Mouse (Mus musculus): ENCODE data around the gene Wnt6. TPM values are rescaled to one million over a fixed set of nuclear protein-coding genes. Genes with fewer than 3 reads are reported as not detected.
A peak's percentile ranks its signal among the peaks of the same experiment; 100 is the strongest.

Gene Wnt6
- 3.6 and 4.5 TPM in 2 replicates for polyA plus RNA-seq (2015; fragmentation: Nextera tagmentation; extraction: Ambion mirVana)

GRCm38 (mm10) chr1:74771845-74771930 is at the start of gene Wnt6:
Gene Wnt6 (plus strand): TSS chr1:74771892.
- no peak for ATAC-seq (ENCODE audit: low FRiP score)
- Histone ChIP-seq H3K27ac (no peak within 1 kb of the TSS), H3K4me2 (peak within 1 kb of the TSS; percentile 81), H3K4me1 (replicated peaks) (peaks cover 38% of the 10 kb centered on the region), H3K36me3 (no peaks in the 10 kb centered on the region), H3K9me3 (no peaks in the 10 kb centered on the region), H3K27me3 (peaks cover 98% of the 10 kb centered on the region), H3K9ac (peak within 1 kb of the TSS; percentile 70), H3K4me3 (peak within 1 kb of the TSS; percentile 44)
- WGBS = 0% methylated on average over 4 of the region's 8 CpGs

DNA sequence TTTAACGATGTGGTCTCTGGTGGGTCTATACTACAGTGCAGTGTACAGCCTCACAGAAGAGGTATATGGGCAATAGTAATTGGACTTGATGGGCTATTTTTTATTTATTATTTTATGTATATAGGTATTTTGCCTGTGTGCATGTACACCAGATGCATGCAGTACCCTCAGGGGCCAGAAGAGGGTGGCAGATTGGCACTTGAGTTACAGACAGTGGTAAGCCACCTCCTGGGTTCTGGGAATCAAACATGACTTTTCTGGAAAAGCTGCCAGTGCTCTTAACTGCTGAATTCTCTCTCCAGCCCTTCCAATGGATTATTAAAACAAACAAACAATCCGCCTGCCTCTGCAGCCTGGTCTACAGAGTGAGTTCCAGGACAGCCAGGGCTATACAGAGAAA is 47.9 kb upstream of the Wnt6 start:
- H3K9me3 ChIP-seq = no peaks in the 10 kb centered on the region
- H3K27me3 ChIP-seq = no peaks in the 10 kb centered on the region
- no peak overlapping the region for H3K27ac ChIP-seq
- no peak overlapping the region for H3K4me3 ChIP-seq
- H3K4me1 ChIP-seq (replicated peaks) = no peaks in the 10 kb centered on the region
- WGBS = 76% methylated on average over 2 of the region's 2 CpGs
- no peak for ATAC-seq (ENCODE audit: low FRiP score)
- H3K4me2 ChIP-seq = no peak overlapping the region
- H3K36me3 ChIP-seq = no peaks in the 10 kb centered on the region
- H3K9ac ChIP-seq = no peak overlapping the region

- no peaks in the 10 kb centered on the region for H3K9me3 ChIP-seq
- 88% methylated on average over 5 of the region's 5 CpGs for WGBS
- no peaks in the 10 kb centered on the region for H3K27me3 ChIP-seq
- no peaks in the 10 kb centered on the region for H3K4me1 ChIP-seq (replicated peaks)
- no peak for ATAC-seq (ENCODE audit: low FRiP score)
- H3K4me3 ChIP-seq = no peak overlapping the region
- H3K27ac ChIP-seq = no peak overlapping the region
- H3K4me2 ChIP-seq = no peak overlapping the region
- H3K9ac ChIP-seq = no peak overlapping the region
- H3K36me3 ChIP-seq = no peaks in the 10 kb centered on the region
These were observed 45.6 kb upstream of the Wnt6 start for GRCm38 (mm10) chr1:74726114-74726513.

GRCm38 (mm10) chr1:74726674-74727073 is 45.0 kb upstream of the Wnt6 start:
- Histone ChIP-seq H3K27me3 (no peaks in the 10 kb centered on the region), H3K36me3 (no peaks in the 10 kb centered on the region), H3K4me1 (replicated peaks) (no peaks in the 10 kb centered on the region), H3K9ac (no peak overlapping the region), H3K9me3 (no peaks in the 10 kb centered on the region), H3K27ac (no peak overlapping the region), H3K4me2 (no peak overlapping the region), H3K4me3 (no peak overlapping the region)
- ATAC-seq (ENCODE audit: low FRiP score) = no peak
- 86% methylated on average over 5 of the region's 5 CpGs for WGBS

DNA sequence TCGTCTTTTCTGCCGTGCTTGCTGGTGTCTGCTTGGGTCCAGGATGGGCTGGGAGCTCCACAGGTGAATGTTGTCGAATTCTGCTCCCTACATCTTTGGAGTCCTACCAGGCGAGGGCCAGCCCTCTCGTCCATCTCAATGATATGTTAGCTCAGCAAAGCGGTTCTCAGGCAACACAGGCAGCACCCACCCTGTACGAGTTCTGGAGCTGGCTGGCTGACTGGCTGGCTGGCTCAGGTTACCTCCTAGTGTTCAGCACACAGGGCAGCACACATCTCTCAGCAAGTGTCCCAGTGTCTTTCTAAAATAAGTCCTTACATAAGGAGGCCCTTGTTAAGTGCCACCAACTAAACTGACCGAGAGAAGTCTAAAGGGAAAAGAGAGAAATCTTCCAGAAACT is 43.2 kb upstream of the Wnt6 start:
- Histone ChIP-seq H3K9ac (no peak overlapping the region), H3K4me1 (replicated peaks) (no peaks in the 10 kb centered on the region), H3K4me2 (no peak overlapping the region), H3K9me3 (no peaks in the 10 kb centered on the region), H3K27me3 (no peaks in the 10 kb centered on the region), H3K36me3 (no peaks in the 10 kb centered on the region), H3K4me3 (no peak overlapping the region), H3K27ac (no peak overlapping the region)
- no peak for ATAC-seq (ENCODE audit: low FRiP score)
- 78% methylated on average over 8 of the region's 8 CpGs for WGBS

DNA sequence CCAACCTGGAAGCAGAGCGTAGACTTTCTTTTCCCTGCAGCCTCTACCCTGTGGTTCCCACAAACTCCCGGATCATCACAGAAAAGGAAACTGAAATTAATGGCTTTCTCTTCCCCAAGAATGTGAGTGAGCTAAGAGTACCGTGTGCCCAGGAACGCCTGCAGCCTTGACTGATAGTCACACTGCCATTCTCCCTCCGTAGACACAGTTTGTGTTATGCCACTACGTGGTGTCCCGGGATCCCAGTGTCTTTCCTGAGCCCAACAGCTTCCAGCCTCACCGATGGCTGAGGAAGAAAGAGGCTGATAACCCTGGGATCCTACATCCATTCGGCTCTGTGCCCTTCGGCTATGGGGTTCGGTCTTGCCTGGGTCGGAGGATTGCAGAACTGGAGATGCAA is 34.7 kb upstream of the Wnt6 start:
- H3K27ac ChIP-seq = no peak overlapping the region
- H3K36me3 ChIP-seq = no peaks in the 10 kb centered on the region
- no peaks in the 10 kb centered on the region for H3K9me3 ChIP-seq
- no peak overlapping the region for H3K9ac ChIP-seq
- H3K4me3 ChIP-seq = no peak overlapping the region
- WGBS = 95% methylated on average over 12 of the region's 12 CpGs
- no peak for ATAC-seq (ENCODE audit: low FRiP score)
- no peaks in the 10 kb centered on the region for H3K4me1 ChIP-seq (replicated peaks)
- no peak overlapping the region for H3K4me2 ChIP-seq
- H3K27me3 ChIP-seq = no peaks in the 10 kb centered on the region

DNA sequence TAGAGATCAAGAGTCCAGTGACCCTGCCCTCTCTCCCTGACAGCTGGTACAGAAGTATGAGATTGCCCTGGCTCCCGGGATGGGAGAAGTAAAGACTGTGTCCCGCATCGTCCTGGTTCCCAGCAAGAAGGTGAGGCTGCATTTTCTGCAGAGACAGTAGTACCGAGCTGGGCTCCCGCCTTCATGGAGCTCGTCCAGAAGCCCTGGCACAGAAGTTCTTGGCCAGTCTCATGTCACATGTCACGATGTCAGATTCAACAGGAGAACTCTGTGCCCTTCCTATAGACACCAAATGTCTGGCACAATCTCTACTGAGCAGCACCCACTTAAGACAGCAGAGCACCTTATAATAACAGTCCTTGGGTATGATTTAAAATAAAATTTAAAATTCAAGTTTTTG is 34.2 kb upstream of the Wnt6 start:
- ATAC-seq (ENCODE audit: low FRiP score) = no peak
- H3K4me1 ChIP-seq (replicated peaks) = no peaks in the 10 kb centered on the region
- no peaks in the 10 kb centered on the region for H3K36me3 ChIP-seq
- 92% methylated on average over 7 of the region's 7 CpGs for WGBS
- no peaks in the 10 kb centered on the region for H3K9me3 ChIP-seq
- H3K27ac ChIP-seq = no peak overlapping the region
- no peak overlapping the region for H3K4me3 ChIP-seq
- H3K9ac ChIP-seq = no peak overlapping the region
- no peak overlapping the region for H3K4me2 ChIP-seq
- no peaks in the 10 kb centered on the region for H3K27me3 ChIP-seq

GRCm38 (mm10) chr1:74740846-74741245 is 30.8 kb upstream of the Wnt6 start:
- Histone ChIP-seq H3K4me3 (no peak overlapping the region), H3K4me1 (replicated peaks) (no peaks in the 10 kb centered on the region), H3K9ac (no peak overlapping the region), H3K4me2 (no peak overlapping the region), H3K27me3 (no peaks in the 10 kb centered on the region), H3K27ac (no peak overlapping the region), H3K36me3 (no peaks in the 10 kb centered on the region), H3K9me3 (no peaks in the 10 kb centered on the region)
- 80% methylated on average over 7 of the region's 7 CpGs for WGBS
- ATAC-seq (ENCODE audit: low FRiP score) = no peak

- no peak overlapping the region for H3K4me2 ChIP-seq
- no peak overlapping the region for H3K4me3 ChIP-seq
- H3K36me3 ChIP-seq = no peaks in the 10 kb centered on the region
- H3K27me3 ChIP-seq = peaks cover 39% of the 10 kb centered on the region
- no peaks in the 10 kb centered on the region for H3K9me3 ChIP-seq
- 78% methylated on average over 5 of the region's 5 CpGs for WGBS
- H3K9ac ChIP-seq = no peak overlapping the region
- peaks cover 5% of the 10 kb centered on the region for H3K4me1 ChIP-seq (replicated peaks)
- H3K27ac ChIP-seq = no peak overlapping the region
- ATAC-seq (ENCODE audit: low FRiP score) = no peak
These were observed 24.4 kb upstream of the Wnt6 start for GRCm38 (mm10) chr1:74747335-74747734.

DNA sequence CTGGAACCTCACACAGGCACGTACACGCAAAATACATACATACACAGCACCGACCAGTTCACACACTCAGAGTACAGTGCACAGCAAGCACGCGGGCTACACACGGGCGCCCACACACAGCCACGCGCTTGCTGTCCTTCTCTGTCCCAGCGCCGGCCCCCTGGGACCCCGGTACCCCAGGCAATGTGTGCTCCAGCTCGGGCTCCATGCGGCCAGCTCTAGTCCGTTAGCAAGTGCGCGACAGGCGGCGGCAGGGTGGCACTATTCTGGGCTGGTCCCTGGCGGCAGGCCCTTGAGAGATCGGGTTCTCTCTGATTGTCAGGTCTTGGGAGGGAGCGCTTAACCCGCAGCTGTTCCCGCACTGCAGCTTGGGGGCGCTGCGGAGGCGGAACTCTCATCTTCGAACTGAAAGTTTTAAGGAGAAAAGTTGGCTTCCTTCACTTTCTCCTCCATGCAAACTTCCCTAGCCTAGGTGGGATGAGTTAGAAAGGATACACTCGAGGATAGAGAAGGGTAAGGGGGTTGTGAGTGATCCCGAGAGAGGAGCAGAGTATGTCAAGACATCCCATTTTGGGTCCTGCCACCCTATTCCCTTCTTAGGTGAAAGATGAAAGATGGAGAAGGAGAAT is 22.9 kb upstream of the Wnt6 start, which contains the start of gene Prkag3:
TSS of gene Prkag3 (minus strand) at position 579 of the 629 bp plus-strand sequence.
- Histone ChIP-seq H3K36me3 (no peaks in the 10 kb centered on the region), H3K4me1 (replicated peaks) (peaks cover 5% of the 10 kb centered on the region), H3K4me2 (peak within 1 kb of the TSS; percentile 42), H3K9ac (peak within 1 kb of the TSS; percentile 29; the same call in 1 of the 2 replicates), H3K4me3 (peak within 1 kb of the TSS; percentile 21), H3K27me3 (peaks cover 39% of the 10 kb centered on the region), H3K9me3 (no peaks in the 10 kb centered on the region), H3K27ac (no peak within 1 kb of the TSS)
- WGBS = 10% methylated on average over 30 of the region's 30 CpGs
- ATAC-seq (ENCODE audit: low FRiP score) = no peak

DNA sequence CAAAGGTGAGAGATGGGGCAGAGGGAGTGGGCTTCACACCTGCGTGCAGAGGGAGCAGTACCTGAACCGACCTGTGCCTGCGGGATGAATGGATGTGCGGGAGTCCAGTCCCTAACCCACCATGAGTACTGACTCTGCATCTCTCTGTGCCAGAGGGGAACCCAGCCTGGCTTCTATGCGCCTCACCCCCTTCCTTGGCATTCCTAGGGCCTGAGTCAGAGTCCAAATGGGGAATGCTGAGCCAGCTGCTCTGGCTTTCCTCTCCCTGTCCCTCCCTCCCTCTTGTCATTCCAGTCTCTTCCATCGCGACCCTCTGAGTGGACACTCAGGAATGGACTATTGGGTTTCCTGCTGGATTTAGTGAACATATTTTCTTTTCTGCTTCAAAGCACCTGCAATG is 22.4 kb upstream of the Wnt6 start:
- Histone ChIP-seq H3K9me3 (no peaks in the 10 kb centered on the region), H3K4me1 (replicated peaks) (peaks cover 5% of the 10 kb centered on the region), H3K27me3 (peaks cover 40% of the 10 kb centered on the region), H3K27ac (no peak overlapping the region), H3K9ac (no peak overlapping the region), H3K4me2 (no peak overlapping the region), H3K4me3 (no peak overlapping the region), H3K36me3 (no peaks in the 10 kb centered on the region)
- 66% methylated on average over 7 of the region's 7 CpGs for WGBS
- ATAC-seq (ENCODE audit: low FRiP score) = no peak

DNA sequence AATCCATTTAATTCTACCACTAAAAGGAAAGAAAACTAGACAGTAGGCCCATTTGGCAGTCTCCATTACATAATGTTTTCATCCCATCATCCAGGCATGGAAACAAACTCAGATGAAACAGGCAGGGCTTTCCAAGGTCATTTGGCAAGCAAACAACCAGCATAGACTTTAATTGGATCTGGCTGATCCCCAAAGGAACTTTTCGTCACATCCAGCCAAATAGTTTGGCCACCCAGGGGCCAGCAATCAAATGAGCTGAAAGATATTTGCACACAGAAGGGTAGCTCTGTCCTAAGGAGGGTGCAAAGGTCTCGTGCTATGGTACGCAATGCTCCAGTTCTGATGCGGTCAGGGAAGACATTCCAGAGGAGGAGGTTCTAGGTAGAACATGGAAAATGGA is 21.0 kb upstream of the Wnt6 start:
- H3K36me3 ChIP-seq = no peaks in the 10 kb centered on the region
- H3K9me3 ChIP-seq = no peaks in the 10 kb centered on the region
- peaks cover 42% of the 10 kb centered on the region for H3K27me3 ChIP-seq
- H3K4me2 ChIP-seq = no peak overlapping the region
- no peak overlapping the region for H3K9ac ChIP-seq
- 81% methylated on average over 4 of the region's 4 CpGs for WGBS
- peaks cover 5% of the 10 kb centered on the region for H3K4me1 ChIP-seq (replicated peaks)
- no peak overlapping the region for H3K4me3 ChIP-seq
- no peak for ATAC-seq (ENCODE audit: low FRiP score)
- no peak overlapping the region for H3K27ac ChIP-seq

DNA sequence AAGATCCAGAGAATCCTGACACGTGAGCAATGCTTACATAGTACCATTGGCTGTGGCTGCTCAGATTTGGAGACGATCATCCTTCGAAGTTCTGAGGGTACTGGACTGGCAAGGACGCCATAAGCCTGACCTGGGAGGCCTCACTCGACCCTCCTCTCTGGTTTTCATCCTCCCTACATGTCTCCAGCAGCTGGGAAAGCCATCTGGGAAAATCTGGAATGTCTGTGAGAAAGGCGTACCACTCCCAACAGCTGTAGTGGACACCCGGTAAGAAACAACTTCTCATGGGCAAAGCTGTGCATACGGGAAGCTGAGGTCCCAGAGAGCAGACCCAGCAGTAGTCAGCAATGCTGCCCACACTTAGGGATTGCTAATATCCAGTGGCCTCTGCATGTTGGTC is 19.5 kb upstream of the Wnt6 start:
- H3K4me3 ChIP-seq = no peak overlapping the region
- H3K36me3 ChIP-seq = no peaks in the 10 kb centered on the region
- ATAC-seq (ENCODE audit: low FRiP score) = no peak
- WGBS = 83% methylated on average over 8 of the region's 8 CpGs
- H3K9ac ChIP-seq = no peak overlapping the region
- no peaks in the 10 kb centered on the region for H3K9me3 ChIP-seq
- H3K4me2 ChIP-seq = no peak overlapping the region
- H3K4me1 ChIP-seq (replicated peaks) = peaks cover 5% of the 10 kb centered on the region
- no peak overlapping the region for H3K27ac ChIP-seq
- H3K27me3 ChIP-seq = peaks cover 36% of the 10 kb centered on the region

- Histone ChIP-seq H3K36me3 (no peaks in the 10 kb centered on the region), H3K27me3 (peaks cover 33% of the 10 kb centered on the region), H3K4me1 (replicated peaks) (peaks cover 5% of the 10 kb centered on the region), H3K4me3 (no peak overlapping the region), H3K4me2 (no peak overlapping the region), H3K9me3 (no peaks in the 10 kb centered on the region), H3K9ac (no peak overlapping the region), H3K27ac (no peak overlapping the region)
- WGBS = 94% methylated on average over 3 of the region's 3 CpGs
- no peak for ATAC-seq (ENCODE audit: low FRiP score)
These were observed 18.9 kb upstream of the Wnt6 start for GRCm38 (mm10) chr1:74752833-74753232.

Measured in hindbrain, embryonic 13.5 days (tissue).